Mouse (Mus musculus) cerebellum, adult 9-11 months (tissue): ENCODE data around the gene Ttc1.
A peak's percentile ranks its signal among the peaks of the same experiment; 100 is the strongest.

Experiments used
- DNase-seq: peaks from one replicate; pipeline ENCODE4 v3.0.0; 2022

Gene Ttc1

DNA sequence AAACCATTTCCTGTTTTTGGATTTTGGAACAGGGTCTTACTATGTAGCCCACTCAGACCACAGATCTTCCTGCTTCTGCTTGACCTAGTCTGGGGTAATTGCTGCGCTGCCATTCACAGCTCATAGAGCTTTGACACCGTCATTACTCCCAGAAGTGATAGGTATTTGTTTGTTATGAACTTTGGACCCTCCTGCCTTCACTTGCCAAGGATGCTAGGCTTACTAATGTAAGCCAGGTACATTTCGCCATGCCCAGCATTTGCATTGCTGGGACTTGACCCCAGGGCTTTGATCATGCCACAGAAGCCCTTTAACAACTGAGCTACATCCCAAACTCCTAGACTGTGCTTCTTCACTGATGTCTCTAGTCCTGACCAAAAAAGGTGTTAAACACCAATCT, 47.5 kb downstream of the Ttc1 start:
- DNase-seq: no peak

DNA sequence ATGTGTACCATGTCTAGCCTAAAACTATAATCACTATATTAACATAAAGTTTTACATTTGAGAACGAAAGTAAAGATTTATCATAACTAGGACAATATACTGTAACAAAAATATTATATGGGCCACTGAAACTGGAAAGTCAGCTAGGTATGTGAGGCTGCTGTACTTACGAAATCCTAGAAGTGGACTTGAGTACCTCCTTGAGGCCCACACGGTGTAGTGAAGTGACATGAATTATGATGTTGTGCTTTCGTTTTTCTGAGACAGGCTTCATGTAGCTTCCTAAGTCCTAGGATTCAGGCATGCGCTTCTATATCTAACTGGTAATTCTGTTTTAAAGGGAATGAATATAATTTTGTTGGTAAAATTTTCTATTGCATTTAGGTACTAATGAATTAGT, 49.2 kb downstream of the Ttc1 start:
- DNase-seq: no peak

DNA sequence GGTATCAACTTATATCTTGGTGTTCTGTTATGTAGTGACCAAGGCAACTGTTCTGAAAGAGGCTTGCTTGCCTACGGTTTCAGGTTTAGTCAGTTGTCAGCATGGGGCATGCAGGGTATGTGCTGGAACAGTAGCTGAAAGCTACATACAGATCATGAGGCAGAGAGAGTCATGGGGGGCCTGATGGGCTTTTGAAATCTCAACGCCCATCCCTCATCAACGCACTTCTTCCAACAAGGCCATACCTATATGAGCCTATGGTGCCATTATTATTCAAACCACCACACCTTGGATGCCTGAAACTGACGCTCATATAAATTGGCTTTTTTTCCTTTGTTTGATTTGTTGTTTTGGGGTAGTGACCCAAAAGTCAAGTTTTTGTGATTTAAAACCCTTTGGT, 51.2 kb downstream of the Ttc1 start:
- DNase-seq: no peak

DNA sequence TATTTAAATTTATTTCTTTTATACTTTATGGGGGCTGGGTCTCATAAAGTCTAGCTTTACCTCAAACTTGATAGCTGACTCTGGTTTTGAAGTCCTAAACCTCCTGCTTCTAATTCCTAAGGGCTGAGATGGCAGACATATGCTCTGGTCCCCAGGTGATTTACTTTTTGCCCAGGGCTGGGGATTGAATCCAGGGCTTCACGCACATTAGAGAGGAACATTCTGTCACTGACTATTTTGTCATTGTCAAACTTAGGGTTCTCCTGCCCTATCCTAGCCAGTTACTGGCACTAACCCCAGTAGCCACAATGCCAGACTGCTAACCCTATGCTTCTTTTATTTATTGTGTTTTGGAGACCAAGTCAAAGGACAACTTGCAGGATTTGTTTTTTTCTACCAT, 59.0 kb downstream of the Ttc1 start:
- no peak for DNase-seq

DNA sequence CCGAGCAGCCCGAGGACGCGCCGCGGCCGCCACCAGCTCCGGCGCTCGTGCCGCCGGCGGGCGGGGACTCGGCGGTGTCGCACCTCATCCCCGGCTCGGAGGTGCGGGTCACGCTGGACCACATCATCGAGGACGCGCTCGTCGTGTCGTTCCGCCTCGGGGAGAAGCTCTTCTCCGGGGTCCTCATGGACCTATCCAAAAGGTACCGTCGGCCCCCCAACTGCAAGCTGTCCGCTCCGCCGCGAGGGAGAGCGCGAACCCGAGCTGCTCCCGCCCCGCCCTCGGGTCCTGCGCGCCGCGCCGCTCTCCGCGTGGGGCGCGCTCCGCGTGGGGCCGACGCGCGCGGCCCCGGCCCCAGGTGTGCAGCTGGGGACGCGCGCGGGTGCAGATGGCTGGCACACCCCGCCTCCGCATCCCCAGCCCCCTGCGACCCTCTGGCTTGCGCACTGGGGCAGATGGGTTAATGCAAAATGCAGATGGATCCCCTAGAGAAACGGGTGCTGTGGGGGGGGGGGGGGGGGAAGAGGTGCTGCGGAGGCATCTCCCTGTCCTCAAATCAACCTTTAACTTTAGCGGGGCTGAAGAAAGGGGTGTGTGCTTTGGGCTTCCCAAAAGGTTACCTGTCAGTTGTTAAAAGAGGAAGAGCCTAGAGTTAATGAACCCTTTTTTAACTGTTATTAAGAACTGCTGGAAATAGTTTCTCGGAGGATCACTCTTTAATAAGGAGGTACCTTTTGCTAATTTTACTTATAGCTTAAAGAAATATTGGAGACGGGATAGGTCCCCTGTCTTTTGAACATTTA, 65.2 kb downstream of the Ttc1 start:
- peak; percentile 80 for DNase-seq

DNA sequence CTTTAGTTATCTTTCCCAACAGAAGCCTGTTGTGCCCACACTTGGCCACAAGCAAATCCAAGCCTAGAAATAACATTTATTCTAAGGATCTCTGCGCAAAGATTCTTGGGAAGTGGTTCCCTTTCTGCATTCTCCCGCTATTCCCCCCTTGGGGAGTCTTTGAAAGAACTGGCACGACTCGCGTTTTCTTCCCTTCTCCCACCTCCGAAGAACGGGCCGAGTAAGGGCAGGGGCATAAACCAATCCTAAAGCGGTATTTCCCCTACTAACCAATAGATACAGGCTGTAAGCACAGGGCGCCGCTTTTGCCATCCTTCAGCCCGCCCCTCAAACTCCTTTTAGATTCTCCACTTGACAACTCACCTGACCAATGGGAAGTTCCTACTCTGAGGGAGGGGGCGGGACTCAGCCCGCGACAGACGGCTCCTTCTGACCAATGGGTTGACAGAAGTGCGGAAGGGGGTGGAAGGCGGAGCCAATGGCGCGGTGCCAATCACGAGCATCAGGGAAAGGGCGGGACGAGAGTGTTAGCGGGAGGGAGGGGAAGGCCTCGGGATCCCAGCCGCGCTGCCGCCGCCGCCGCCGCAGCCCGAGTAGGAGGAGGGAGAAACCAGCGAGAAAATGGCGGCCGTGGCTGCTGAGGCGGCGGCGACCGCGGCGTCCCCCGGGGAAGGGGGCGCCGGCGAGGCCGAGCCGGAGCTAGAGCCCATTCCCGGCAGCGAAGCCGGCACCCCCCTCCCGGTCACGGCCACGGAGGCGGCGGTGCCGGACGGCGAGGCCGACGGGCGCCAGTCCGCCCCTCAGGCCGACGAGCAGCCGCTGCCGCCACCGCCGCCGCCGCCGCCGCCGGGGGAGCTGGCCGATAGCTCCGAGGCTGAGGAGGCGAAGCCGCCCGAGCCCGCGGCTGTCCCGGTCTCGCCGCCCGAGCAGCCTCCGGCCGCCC, 66.1 kb downstream of the Ttc1 start, which contains the start of gene Pwwp2a:
Gene Pwwp2a, plus strand, starts transcription at position 527 of the 943 bp plus-strand sequence.
- peak; percentile 99 for DNase-seq
